In genomic region chr3:137129967-137130366, GRCm38 (mm10) we compare ENCODE assay signal across 21 mouse cellular contexts.
"Had no signal": no experiment of that assay in that cellular context is flagged by ENCODE, and none has a peak within 500 bp of the region (broad histone marks: within the 10 kb centered on the region; RNA-seq: fewer than 3 reads in every experiment).

No protein-coding gene starts in this region.

- DNase-seq: cerebellum, adult 8-10 months; cerebellum, adult 9-10 months; cerebellum, adult 9-11 months; cerebellum, postnatal 10 days; cerebellum, postnatal 14 days; cerebellum, postnatal 25 days; cerebellum, postnatal 36 days; embryo, embryonic 11 days; forebrain, postnatal 0 days; gastrocnemius, adult 2 months; gastrocnemius, postnatal 10 days; gastrocnemius, postnatal 14 days; gastrocnemius, postnatal 25 days; gastrocnemius, postnatal 36 days; heart, adult 11 months; heart, adult 18-20 months; heart, adult 2 months had no signal

- ATAC-seq: forebrain, embryonic 13.5 days; forebrain, embryonic 14.5 days; forebrain, embryonic 15.5 days; forebrain, embryonic 16.5 days; forebrain, postnatal 0 days had no signal
